Mouse (Mus musculus): ENCODE measurements around the gene Rasl11b. TPM values are rescaled to one million over a fixed set of nuclear protein-coding genes. Genes with fewer than 3 reads are reported as not detected.

Gene Rasl11b
- polyA plus RNA-seq, 1 experiment: 7.7 TPM

DNA sequence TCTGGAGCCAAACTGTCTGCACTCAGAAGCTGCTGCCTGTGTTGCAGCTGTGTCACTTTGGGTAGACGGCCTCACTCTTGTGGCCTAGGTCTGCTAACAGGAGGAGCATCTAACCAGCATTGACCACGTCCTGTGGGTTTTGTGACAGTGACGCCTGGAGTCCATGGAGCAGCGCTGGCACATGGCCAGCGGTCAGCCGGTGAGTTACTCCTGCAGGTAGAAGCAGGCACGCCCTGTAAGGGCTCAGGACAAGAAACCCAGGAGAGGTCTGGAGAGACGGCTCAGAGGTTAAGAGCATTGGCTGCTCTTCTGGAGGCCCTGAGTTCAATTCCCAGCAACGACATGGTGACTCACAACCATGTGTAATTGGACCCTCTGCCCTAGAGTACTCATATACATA is 10.5 kb upstream of the Rasl11b start:
- Histone ChIP-seq H3K36me3 (ENCODE audit: control insufficient read depth, insufficient read depth, low read length) (no peaks in the 10 kb centered on the region), H3K27me3 (ENCODE audit: control insufficient read depth, insufficient read depth, low read length) (no peaks in the 10 kb centered on the region), H3K4me3 (ENCODE audit: extremely low read depth, insufficient read depth, insufficient read length) (no peak overlapping the region), H3K4me1 (ENCODE audit: control insufficient read depth, insufficient read depth, insufficient read length) (no peaks in the 10 kb centered on the region), H3K27ac (ENCODE audit: insufficient read depth, low read length) (no peak overlapping the region)
- no peak for DNase-seq (ENCODE audit: low read depth in 1 of 2, low spot score in 2 of 2)
- TF ChIP-seq POLR2A (IDR thresholded peaks at IDR 0.05; ENCODE audit: low read depth, low read length): no peak
- no peak for TF ChIP-seq CTCF (IDR thresholded peaks at IDR 0.05; ENCODE audit: extremely low read depth, insufficient read depth, insufficient read length, insufficient replicate concordance)
- WGBS: 63% methylated on average over 9 of the region's 9 CpGs

DNA sequence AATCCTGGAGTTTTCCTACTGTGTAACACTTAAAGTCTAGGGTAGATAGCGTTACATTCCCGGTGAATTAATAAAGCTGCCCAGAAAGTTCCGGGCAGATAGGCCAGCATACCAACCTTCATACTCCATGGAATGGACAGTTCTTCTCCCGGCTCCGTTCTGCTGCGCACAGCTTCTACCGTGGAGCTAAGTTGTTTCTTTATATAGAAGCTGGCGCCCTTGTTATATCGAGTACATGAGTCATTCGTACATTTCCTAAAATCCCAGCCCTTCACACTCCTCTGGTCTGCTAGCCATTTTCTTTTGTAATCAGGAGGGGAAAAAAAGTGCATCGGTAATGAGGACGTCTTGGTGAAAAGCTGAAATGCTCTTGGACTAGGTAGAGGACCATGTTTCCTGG is 7.0 kb upstream of the Rasl11b start:
- no peaks in the 10 kb centered on the region for H3K4me1 ChIP-seq (ENCODE audit: control insufficient read depth, insufficient read depth, insufficient read length)
- H3K27ac ChIP-seq (ENCODE audit: insufficient read depth, low read length): no peak overlapping the region
- H3K27me3 ChIP-seq (ENCODE audit: control insufficient read depth, insufficient read depth, low read length): no peaks in the 10 kb centered on the region
- DNase-seq (ENCODE audit: low read depth in 1 of 2, low spot score in 2 of 2): no peak
- TF ChIP-seq CTCF (IDR thresholded peaks at IDR 0.05; ENCODE audit: extremely low read depth, insufficient read depth, insufficient read length, insufficient replicate concordance): no peak
- TF ChIP-seq POLR2A (IDR thresholded peaks at IDR 0.05; ENCODE audit: low read depth, low read length): no peak
- 90% methylated on average over 12 of the region's 12 CpGs for WGBS
- H3K36me3 ChIP-seq (ENCODE audit: control insufficient read depth, insufficient read depth, low read length): no peaks in the 10 kb centered on the region
- H3K4me3 ChIP-seq (ENCODE audit: extremely low read depth, insufficient read depth, insufficient read length): no peak overlapping the region

DNA sequence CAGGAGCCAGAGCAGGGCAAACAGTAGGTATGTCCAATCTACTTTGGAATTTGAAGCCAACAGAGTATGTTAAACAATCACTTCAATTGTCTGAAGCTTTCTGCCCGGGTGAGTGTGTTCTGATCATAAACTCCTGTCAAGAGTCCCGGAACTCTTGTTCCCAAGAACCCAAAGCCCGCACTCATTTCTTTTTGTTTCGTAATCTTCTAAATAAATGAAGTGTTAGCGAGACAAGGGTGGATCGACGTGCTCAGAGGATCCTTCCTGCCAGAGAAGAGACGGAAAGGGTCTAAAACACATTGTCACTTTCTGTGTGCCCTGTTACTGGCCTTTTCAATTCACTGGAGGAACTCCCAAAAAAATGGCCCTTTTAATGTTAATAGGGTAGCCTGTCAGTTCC is 6.2 kb upstream of the Rasl11b start:
- no peak overlapping the region for H3K27ac ChIP-seq (ENCODE audit: insufficient read depth, low read length)
- 91% methylated on average over 8 of the region's 8 CpGs for WGBS
- H3K4me1 ChIP-seq (ENCODE audit: control insufficient read depth, insufficient read depth, insufficient read length): no peaks in the 10 kb centered on the region
- no peaks in the 10 kb centered on the region for H3K27me3 ChIP-seq (ENCODE audit: control insufficient read depth, insufficient read depth, low read length)
- no peak overlapping the region for H3K4me3 ChIP-seq (ENCODE audit: extremely low read depth, insufficient read depth, insufficient read length)
- H3K36me3 ChIP-seq (ENCODE audit: control insufficient read depth, insufficient read depth, low read length): no peaks in the 10 kb centered on the region
- TF ChIP-seq POLR2A (IDR thresholded peaks at IDR 0.05; ENCODE audit: low read depth, low read length) (no peak), CTCF (IDR thresholded peaks at IDR 0.05; ENCODE audit: extremely low read depth, insufficient read depth, insufficient read length, insufficient replicate concordance) (no peak)
- no peak for DNase-seq (ENCODE audit: low read depth in 1 of 2, low spot score in 2 of 2)

- 0 out of 2 replicates have a peak, but pooled peaks cover 1% of the 10 kb centered on the region for H3K27me3 ChIP-seq (ENCODE audit: control insufficient read depth, insufficient read depth, low read length)
- no peaks in the 10 kb centered on the region for H3K36me3 ChIP-seq (ENCODE audit: control insufficient read depth, insufficient read depth, low read length)
- 75% methylated on average over 9 of the region's 9 CpGs for WGBS
- H3K4me1 ChIP-seq (ENCODE audit: control insufficient read depth, insufficient read depth, insufficient read length): no peaks in the 10 kb centered on the region
- TF ChIP-seq POLR2A (IDR thresholded peaks at IDR 0.05; ENCODE audit: low read depth, low read length) (no peak), CTCF (IDR thresholded peaks at IDR 0.05; ENCODE audit: extremely low read depth, insufficient read depth, insufficient read length, insufficient replicate concordance) (no peak)
- H3K27ac ChIP-seq (ENCODE audit: insufficient read depth, low read length): no peak overlapping the region
- no peak for DNase-seq (ENCODE audit: low read depth in 1 of 2, low spot score in 2 of 2)
- no peak overlapping the region for H3K4me3 ChIP-seq (ENCODE audit: extremely low read depth, insufficient read depth, insufficient read length)
These were observed 5.5 kb upstream of the Rasl11b start for GRCm38 (mm10) chr5:74189484-74190160.

GRCm38 (mm10) chr5:74190161-74190491 is 5.0 kb upstream of the Rasl11b start:
- Histone ChIP-seq H3K36me3 (ENCODE audit: control insufficient read depth, insufficient read depth, low read length) (no peaks in the 10 kb centered on the region), H3K27ac (ENCODE audit: insufficient read depth, low read length) (no peak overlapping the region), H3K4me3 (ENCODE audit: extremely low read depth, insufficient read depth, insufficient read length) (no peak overlapping the region), H3K4me1 (ENCODE audit: control insufficient read depth, insufficient read depth, insufficient read length) (0 out of 2 replicates have a peak, but pooled peaks cover 4% of the 10 kb centered on the region), H3K27me3 (ENCODE audit: control insufficient read depth, insufficient read depth, low read length) (peaks cover 5% of the 10 kb centered on the region)
- WGBS: 80% methylated on average over 9 of the region's 9 CpGs
- no peak for DNase-seq (ENCODE audit: low read depth in 1 of 2, low spot score in 2 of 2)
- no peak for TF ChIP-seq CTCF (IDR thresholded peaks at IDR 0.05; ENCODE audit: extremely low read depth, insufficient read depth, insufficient read length, insufficient replicate concordance)
- TF ChIP-seq POLR2A (IDR thresholded peaks at IDR 0.05; ENCODE audit: low read depth, low read length): no peak

DNA sequence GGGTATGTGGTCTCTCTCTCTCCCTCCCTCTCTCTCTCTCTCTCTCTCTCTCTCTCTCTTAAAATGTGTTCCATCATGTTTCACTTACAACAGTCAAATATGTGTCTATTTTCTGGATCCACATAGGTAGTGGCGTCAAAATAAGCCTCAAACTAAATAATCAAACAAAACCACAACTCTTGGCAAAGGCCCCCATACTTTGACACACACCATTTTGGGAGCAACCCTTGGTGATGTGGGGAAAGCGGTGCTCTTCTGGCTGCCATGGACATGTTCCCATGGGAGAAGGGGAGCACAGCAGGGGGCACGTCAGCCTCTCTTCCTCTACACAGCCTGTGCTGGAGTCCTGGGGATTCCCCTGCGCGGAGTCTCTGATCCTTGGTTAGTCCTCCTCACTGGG is 4.2 kb upstream of the Rasl11b start:
- Histone ChIP-seq H3K4me3 (ENCODE audit: extremely low read depth, insufficient read depth, insufficient read length) (no peak overlapping the region), H3K4me1 (ENCODE audit: control insufficient read depth, insufficient read depth, insufficient read length) (peaks cover 11% of the 10 kb centered on the region), H3K36me3 (ENCODE audit: control insufficient read depth, insufficient read depth, low read length) (no peaks in the 10 kb centered on the region), H3K27ac (ENCODE audit: insufficient read depth, low read length) (no peak overlapping the region), H3K27me3 (ENCODE audit: control insufficient read depth, insufficient read depth, low read length) (peaks cover 8% of the 10 kb centered on the region)
- 89% methylated on average over 5 of the region's 5 CpGs for WGBS
- TF ChIP-seq CTCF (IDR thresholded peaks at IDR 0.05; ENCODE audit: extremely low read depth, insufficient read depth, insufficient read length, insufficient replicate concordance) (no peak), POLR2A (IDR thresholded peaks at IDR 0.05; ENCODE audit: low read depth, low read length) (no peak)
- no peak for DNase-seq (ENCODE audit: low read depth in 1 of 2, low spot score in 2 of 2)

DNA sequence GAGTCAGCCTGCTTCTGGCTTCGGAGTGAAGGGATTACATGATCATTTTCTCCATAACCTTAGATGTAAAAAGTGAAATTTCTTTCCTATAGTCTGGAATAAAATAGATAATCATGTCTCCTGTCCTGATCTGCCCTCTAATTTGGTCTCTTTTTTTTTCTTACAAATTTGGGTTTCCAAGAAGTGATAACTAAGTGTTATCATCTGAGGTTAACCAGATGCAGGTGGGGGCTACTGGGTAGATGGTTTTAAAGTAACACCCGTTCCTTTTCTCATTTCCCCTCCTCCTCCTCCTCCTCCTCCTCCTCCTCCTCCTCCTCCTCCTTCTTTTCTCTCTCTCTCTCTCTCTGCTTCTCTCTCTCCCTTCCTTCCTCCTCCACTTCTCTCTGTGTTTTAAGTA is 2.1 kb upstream of the Rasl11b start:
- H3K27me3 ChIP-seq (ENCODE audit: control insufficient read depth, insufficient read depth, low read length): peaks cover 8% of the 10 kb centered on the region
- H3K27ac ChIP-seq (ENCODE audit: insufficient read depth, low read length): no peak overlapping the region
- peaks cover 13% of the 10 kb centered on the region for H3K4me1 ChIP-seq (ENCODE audit: control insufficient read depth, insufficient read depth, insufficient read length)
- no peak for TF ChIP-seq CTCF (IDR thresholded peaks at IDR 0.05; ENCODE audit: extremely low read depth, insufficient read depth, insufficient read length, insufficient replicate concordance)
- no peak for TF ChIP-seq POLR2A (IDR thresholded peaks at IDR 0.05; ENCODE audit: low read depth, low read length)
- no peaks in the 10 kb centered on the region for H3K36me3 ChIP-seq (ENCODE audit: control insufficient read depth, insufficient read depth, low read length)
- WGBS: 42% methylated on average over 2 of the region's 2 CpGs
- DNase-seq (ENCODE audit: low read depth in 1 of 2, low spot score in 2 of 2): no peak
- H3K4me3 ChIP-seq (ENCODE audit: extremely low read depth, insufficient read depth, insufficient read length): no peak overlapping the region

Data from spleen, adult 2 months (tissue).